Mouse (Mus musculus): ENCODE measurements at regions not wholly inside any gene's neighbourhood (a gene's known extent, or its start where the extent isn't known, plus 50 kb on each side); places are given as distances from the start of the nearest gene placed in this dataset.

DNA sequence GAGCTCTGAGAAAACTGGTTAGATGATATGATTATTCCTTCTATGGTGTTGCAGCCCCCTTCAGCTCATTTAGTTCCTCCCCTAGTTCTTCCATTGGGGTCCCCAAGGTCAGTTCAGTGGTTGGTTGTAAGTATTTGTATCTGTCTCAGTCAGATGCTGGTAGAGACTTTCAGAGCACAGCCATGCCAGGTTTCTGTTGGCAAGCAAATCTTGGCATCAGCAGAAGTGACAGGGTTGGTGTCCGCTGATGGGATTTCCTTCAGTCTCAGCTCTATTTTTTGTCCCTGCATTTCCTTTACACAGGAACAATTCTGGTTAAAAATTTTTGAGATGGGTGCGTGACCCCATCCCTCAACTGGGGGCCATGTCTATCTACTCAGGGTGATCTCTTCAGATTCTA lies 55.3 kb upstream of the Spaca1 start:
- H3K27ac ChIP-seq (ENCODE audit: low read depth): no peak overlapping the region
- DNase-seq (ENCODE audit: low spot score): no peak
- ATAC-seq (replicated peaks; ENCODE audit: low FRiP score, low TSS enrichment, low read depth): no peak
- no peak overlapping the region for H3K4me2 ChIP-seq (ENCODE audit: low read length)
- H3K27me3 ChIP-seq (replicated peaks; ENCODE audit: control insufficient read depth, insufficient read depth, low read length): no peaks in the 10 kb centered on the region
- peaks cover 9% of the 10 kb centered on the region; the same call in 1 of the 2 replicates for H3K9me3 ChIP-seq (ENCODE audit: control insufficient read depth, low read length)
- no peak overlapping the region for H3K9ac ChIP-seq (ENCODE audit: low read length)
- no peaks in the 10 kb centered on the region for H3K36me3 ChIP-seq (ENCODE audit: control insufficient read depth, insufficient read depth, low read length)
- WGBS: 86% methylated on average over 2 of the region's 2 CpGs
- H3K4me1 ChIP-seq (replicated peaks; ENCODE audit: control insufficient read depth, insufficient read depth, low read length): no peaks in the 10 kb centered on the region
- H3K4me3 ChIP-seq (ENCODE audit: low read depth, low read length): no peak overlapping the region

DNA sequence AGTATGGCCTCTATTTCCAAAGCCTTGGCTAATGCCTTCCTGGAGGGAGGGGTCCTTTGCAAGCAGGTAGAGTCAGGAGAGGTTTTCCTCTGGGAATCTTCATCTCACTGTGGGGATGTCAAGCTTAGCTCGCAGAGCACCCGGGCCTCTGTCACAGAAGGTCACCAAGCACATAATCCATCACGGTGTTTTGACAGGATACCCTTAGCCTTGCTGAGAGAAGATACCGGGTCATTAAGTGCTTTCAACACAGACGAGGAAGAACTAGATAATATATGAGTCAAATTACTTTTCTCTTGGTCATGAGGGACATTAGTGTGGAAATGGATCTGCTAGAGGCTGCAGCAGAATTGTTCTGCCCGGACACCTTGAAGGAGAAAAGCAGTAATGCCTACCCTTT lies 64.3 kb upstream of the Spaca1 start:
- H3K4me3 ChIP-seq (ENCODE audit: low read depth, low read length): no peak overlapping the region
- no peak for ATAC-seq (replicated peaks; ENCODE audit: low FRiP score, low TSS enrichment, low read depth)
- no peaks in the 10 kb centered on the region for H3K4me1 ChIP-seq (replicated peaks; ENCODE audit: control insufficient read depth, insufficient read depth, low read length)
- H3K4me2 ChIP-seq (ENCODE audit: low read length): no peak overlapping the region
- no peaks in the 10 kb centered on the region for H3K36me3 ChIP-seq (ENCODE audit: control insufficient read depth, insufficient read depth, low read length)
- no peaks in the 10 kb centered on the region for H3K27me3 ChIP-seq (replicated peaks; ENCODE audit: control insufficient read depth, insufficient read depth, low read length)
- no peak for DNase-seq (ENCODE audit: low spot score)
- no peak overlapping the region for H3K27ac ChIP-seq (ENCODE audit: low read depth)
- 15% methylated on average over 6 of the region's 6 CpGs for WGBS
- no peak overlapping the region for H3K9ac ChIP-seq (ENCODE audit: low read length)
- H3K9me3 ChIP-seq (ENCODE audit: control insufficient read depth, low read length): no peaks in the 10 kb centered on the region

DNA sequence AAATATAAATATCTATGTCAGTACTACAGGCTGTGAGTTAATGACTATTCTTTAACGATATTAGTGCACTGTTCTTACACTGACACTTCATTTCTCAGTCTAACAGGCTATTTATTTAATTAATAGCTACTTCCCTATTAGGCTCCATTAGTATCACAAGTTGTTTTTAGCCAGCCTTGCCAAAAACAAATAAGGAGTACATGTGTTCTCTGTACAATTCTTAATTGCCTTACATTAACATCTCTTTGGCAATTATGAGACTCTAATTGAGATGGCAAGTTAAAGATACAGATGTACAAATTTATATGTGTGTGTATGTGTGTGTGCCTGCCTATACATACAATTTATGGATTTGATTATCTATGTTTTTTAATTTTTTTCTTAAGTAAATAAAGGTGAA lies 67.1 kb upstream of the Spaca1 start:
- Histone ChIP-seq H3K36me3 (ENCODE audit: control insufficient read depth, insufficient read depth, low read length) (no peaks in the 10 kb centered on the region), H3K4me2 (ENCODE audit: low read length) (no peak overlapping the region), H3K27me3 (replicated peaks; ENCODE audit: control insufficient read depth, insufficient read depth, low read length) (no peaks in the 10 kb centered on the region), H3K9me3 (ENCODE audit: control insufficient read depth, low read length) (no peaks in the 10 kb centered on the region), H3K4me3 (ENCODE audit: low read depth, low read length) (no peak overlapping the region), H3K27ac (ENCODE audit: low read depth) (no peak overlapping the region), H3K4me1 (replicated peaks; ENCODE audit: control insufficient read depth, insufficient read depth, low read length) (no peaks in the 10 kb centered on the region), H3K9ac (ENCODE audit: low read length) (no peak overlapping the region)
- WGBS: 73% methylated on average over 1 of the region's 1 CpGs
- no peak for ATAC-seq (replicated peaks; ENCODE audit: low FRiP score, low TSS enrichment, low read depth)
- no peak for DNase-seq (ENCODE audit: low spot score)

DNA sequence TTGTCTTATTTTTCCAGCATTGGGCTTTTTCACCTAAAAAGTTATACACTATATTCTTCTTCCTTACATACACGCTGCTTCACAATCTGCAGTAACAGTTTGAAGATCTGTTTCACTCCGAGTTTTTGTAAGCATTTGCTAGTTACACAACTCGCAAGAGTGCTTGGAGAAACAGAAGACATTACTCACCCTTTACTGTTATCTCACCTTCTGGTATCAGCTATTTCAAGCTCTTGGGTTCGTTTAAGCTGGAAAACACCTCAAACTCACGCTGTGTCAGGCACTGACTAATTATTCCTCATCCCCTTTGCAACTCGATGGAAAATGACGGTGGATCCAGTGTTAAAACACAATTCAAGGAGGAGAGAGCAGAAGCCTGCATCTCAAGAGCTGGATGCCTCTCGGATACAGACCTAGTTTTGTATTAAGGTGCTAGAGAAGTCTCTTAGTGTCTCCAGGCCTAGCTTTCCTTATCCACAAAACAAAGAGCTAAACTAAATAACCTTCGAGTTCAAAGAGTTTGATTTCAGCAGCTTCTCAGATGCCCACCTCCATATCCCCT lies 73.0 kb upstream of the Spaca1 start:
- ATAC-seq (replicated peaks; ENCODE audit: low FRiP score, low TSS enrichment, low read depth) (no peak), DNase-seq (ENCODE audit: low spot score) (no peak)
- whole genome bisulfite sequencing: 68% methylated on average over 9 of the region's 9 CpGs
- Histone ChIP-seq H3K36me3 (ENCODE audit: control insufficient read depth, insufficient read depth, low read length) (no peaks in the 10 kb centered on the region), H3K27me3 (replicated peaks; ENCODE audit: control insufficient read depth, insufficient read depth, low read length) (no peaks in the 10 kb centered on the region), H3K9me3 (ENCODE audit: control insufficient read depth, low read length) (no peaks in the 10 kb centered on the region), H3K4me2 (ENCODE audit: low read length) (no peak overlapping the region), H3K4me3 (ENCODE audit: low read depth, low read length) (no peak overlapping the region), H3K4me1 (replicated peaks; ENCODE audit: control insufficient read depth, insufficient read depth, low read length) (no peaks in the 10 kb centered on the region), H3K9ac (ENCODE audit: low read length) (no peak overlapping the region), H3K27ac (ENCODE audit: low read depth) (no peak overlapping the region)

DNA sequence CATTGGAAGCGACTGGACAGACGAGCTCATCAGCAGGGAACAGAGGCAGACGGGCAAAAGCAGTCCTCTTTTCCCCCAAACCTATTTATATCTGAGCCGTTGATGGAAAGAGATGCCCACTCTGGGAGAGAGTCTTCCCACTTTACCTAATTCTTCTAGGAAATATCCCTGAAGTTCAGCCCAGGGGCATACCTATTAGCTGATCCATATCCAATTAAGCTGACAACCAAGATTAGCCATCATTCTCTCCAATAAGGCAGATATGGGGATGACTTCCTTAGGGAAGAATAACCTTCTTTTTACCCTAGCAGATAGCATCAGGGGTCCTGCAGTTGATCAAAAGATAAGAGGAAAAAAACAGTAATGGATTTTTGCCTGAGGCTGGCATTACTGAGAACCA lies 78.2 kb upstream of the Spaca1 start:
- Histone ChIP-seq H3K4me2 (ENCODE audit: low read length) (no peak overlapping the region), H3K4me1 (replicated peaks; ENCODE audit: control insufficient read depth, insufficient read depth, low read length) (no peaks in the 10 kb centered on the region), H3K36me3 (ENCODE audit: control insufficient read depth, insufficient read depth, low read length) (no peaks in the 10 kb centered on the region), H3K9me3 (ENCODE audit: control insufficient read depth, low read length) (no peaks in the 10 kb centered on the region), H3K27me3 (replicated peaks; ENCODE audit: control insufficient read depth, insufficient read depth, low read length) (no peaks in the 10 kb centered on the region), H3K9ac (ENCODE audit: low read length) (no peak overlapping the region), H3K27ac (ENCODE audit: low read depth) (no peak overlapping the region), H3K4me3 (ENCODE audit: low read depth, low read length) (no peak overlapping the region)
- no peak for ATAC-seq (replicated peaks; ENCODE audit: low FRiP score, low TSS enrichment, low read depth)
- 65% methylated on average over 4 of the region's 4 CpGs for WGBS
- DNase-seq (ENCODE audit: low spot score): no peak

DNA sequence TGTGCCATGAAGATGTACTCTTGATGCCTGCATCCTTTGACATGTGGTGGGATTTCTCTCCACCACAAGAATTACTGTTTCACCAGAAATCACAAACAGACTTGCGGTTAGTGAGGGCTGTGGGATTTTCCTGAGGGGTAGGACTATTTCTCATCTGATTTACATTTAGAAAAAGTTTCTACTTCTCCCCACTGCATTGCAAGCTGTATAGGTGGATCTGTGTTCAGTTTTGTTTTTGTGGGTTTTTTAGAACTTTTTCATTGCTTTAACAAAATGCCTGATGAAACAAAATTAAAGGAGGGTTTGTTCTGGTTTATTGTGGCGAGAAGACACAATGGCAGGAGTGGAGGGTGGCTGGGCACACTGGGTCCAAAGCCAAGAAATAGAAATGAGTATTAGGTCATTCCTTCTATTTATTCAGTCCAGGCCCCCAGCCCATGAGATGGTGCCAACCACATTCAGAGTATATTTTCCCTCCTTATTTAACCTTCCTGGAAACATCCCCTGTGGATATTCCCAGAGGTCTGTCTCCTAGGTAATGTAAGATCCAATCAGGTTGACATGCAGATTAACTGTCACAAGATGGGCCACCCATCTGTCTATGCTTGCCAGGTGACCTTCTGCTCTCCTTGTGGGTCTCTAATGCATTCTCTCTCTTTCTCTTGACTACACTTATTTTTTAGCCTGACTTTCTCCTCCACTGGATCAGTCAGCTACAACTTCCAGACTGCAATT lies 96.3 kb upstream of the Spaca1 start:
- Histone ChIP-seq H3K27ac (ENCODE audit: low read depth) (no peak overlapping the region), H3K4me2 (ENCODE audit: low read length) (no peak overlapping the region), H3K9me3 (ENCODE audit: control insufficient read depth, low read length) (no peaks in the 10 kb centered on the region), H3K4me1 (replicated peaks; ENCODE audit: control insufficient read depth, insufficient read depth, low read length) (no peaks in the 10 kb centered on the region), H3K4me3 (ENCODE audit: low read depth, low read length) (no peak overlapping the region), H3K36me3 (ENCODE audit: control insufficient read depth, insufficient read depth, low read length) (no peaks in the 10 kb centered on the region), H3K27me3 (replicated peaks; ENCODE audit: control insufficient read depth, insufficient read depth, low read length) (no peaks in the 10 kb centered on the region), H3K9ac (ENCODE audit: low read length) (no peak overlapping the region)
- 88% methylated on average over 2 of the region's 2 CpGs for WGBS
- no peak for DNase-seq (ENCODE audit: low spot score)
- no peak for ATAC-seq (replicated peaks; ENCODE audit: low FRiP score, low TSS enrichment, low read depth)

DNA sequence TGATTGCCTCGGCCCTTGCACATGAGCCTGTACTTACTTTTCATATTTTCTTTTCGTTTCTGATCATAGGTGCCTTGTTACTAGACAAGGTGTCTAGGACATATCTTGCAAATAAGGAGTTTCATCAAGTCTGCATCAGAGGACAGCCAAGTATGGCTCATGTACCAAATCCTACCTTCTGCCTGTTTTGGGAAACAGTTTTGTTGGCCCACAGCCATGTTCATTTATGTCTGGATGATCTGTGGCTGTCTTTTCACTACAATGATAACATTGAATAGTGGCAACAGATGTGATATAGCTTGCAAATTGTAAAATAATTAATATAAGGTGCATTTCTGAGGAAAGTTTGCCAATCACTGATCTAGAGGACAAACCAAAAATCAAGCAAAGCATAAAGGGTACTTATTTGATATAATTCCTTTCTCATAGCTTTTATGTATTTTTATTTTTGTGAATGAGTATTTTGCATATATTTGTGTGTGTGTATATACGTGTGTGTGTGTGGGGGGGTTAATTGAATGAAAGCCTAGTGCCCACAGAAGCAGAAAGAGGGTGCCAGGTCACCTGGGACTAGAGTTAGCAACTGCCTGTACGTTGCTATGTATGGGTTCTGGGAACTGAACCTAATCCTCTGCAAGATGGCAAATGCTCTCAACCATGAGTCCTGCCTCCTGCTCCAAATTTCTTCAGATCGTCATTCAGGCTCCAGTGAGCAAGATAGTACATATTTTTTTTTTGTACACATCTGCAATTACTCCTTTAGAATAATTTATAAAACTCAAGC lies 99.2 kb upstream of the Spaca1 start:
- WGBS: 80% methylated on average over 5 of the region's 5 CpGs
- no peaks in the 10 kb centered on the region for H3K9me3 ChIP-seq (ENCODE audit: control insufficient read depth, low read length)
- H3K27ac ChIP-seq (ENCODE audit: low read depth): no peak overlapping the region
- H3K4me3 ChIP-seq (ENCODE audit: low read depth, low read length): no peak overlapping the region
- no peak for DNase-seq (ENCODE audit: low spot score)
- no peaks in the 10 kb centered on the region for H3K4me1 ChIP-seq (replicated peaks; ENCODE audit: control insufficient read depth, insufficient read depth, low read length)
- H3K9ac ChIP-seq (ENCODE audit: low read length): no peak overlapping the region
- H3K27me3 ChIP-seq (replicated peaks; ENCODE audit: control insufficient read depth, insufficient read depth, low read length): no peaks in the 10 kb centered on the region
- no peak for ATAC-seq (replicated peaks; ENCODE audit: low FRiP score, low TSS enrichment, low read depth)
- H3K36me3 ChIP-seq (ENCODE audit: control insufficient read depth, insufficient read depth, low read length): no peaks in the 10 kb centered on the region
- no peak overlapping the region for H3K4me2 ChIP-seq (ENCODE audit: low read length)

DNA sequence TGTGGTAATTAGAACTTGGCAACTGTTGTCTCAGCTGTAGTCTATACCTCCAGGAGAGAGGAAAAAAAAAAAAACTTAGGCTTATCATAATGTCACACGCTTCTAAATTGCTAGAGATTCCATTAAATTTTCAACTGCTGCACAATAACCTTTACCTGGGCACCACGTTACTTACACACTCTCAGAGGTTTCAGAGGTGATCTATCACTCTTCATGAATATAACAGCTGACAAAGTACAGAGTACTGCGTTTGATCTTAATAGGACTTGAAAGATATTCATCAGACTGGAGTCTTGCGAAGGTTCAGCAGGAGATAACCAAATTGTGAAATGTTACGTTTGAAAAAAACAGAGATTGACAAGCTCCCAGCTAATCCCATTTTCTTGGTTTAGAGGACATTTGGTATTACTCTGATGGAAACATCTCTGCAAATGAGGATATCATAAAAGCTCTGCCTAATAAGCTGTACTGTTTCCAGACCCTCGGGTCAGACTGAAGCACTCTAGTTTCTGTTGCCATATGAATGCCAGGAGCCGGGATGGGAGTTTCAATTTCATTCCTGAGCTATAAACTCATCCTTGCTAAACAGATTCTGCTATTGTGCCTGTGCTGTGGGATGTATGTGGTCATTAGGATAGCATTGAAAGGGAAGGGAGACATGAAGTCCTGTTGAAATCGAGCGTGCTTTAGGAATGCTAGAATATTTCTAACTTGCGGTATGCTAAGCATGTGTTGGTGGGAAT lies 101.8 kb upstream of the Spaca1 start:
- ATAC-seq (replicated peaks; ENCODE audit: low FRiP score, low TSS enrichment, low read depth): no peak
- H3K27me3 ChIP-seq (replicated peaks; ENCODE audit: control insufficient read depth, insufficient read depth, low read length): no peaks in the 10 kb centered on the region
- no peak for DNase-seq (ENCODE audit: low spot score)
- no peaks in the 10 kb centered on the region for H3K36me3 ChIP-seq (ENCODE audit: control insufficient read depth, insufficient read depth, low read length)
- H3K4me3 ChIP-seq (ENCODE audit: low read depth, low read length): no peak overlapping the region
- H3K27ac ChIP-seq (ENCODE audit: low read depth): no peak overlapping the region
- no peak overlapping the region for H3K9ac ChIP-seq (ENCODE audit: low read length)
- no peak overlapping the region for H3K4me2 ChIP-seq (ENCODE audit: low read length)
- 55% methylated on average over 10 of the region's 10 CpGs for WGBS
- no peaks in the 10 kb centered on the region for H3K9me3 ChIP-seq (ENCODE audit: control insufficient read depth, low read length)
- H3K4me1 ChIP-seq (replicated peaks; ENCODE audit: control insufficient read depth, insufficient read depth, low read length): no peaks in the 10 kb centered on the region
